In genomic region chr15:8281701-8282100, GRCm38 (mm10) we compare ENCODE assay signal across 15 mouse cellular contexts.
A peak's percentile ranks its signal among the peaks of the same experiment; 100 is the strongest.
DNase-seq lines count a peak whose midpoint lies in the region; ATAC-seq and TF ChIP-seq lines count a peak whose summit lies in the region.
"Had no signal": no experiment of that assay in that cellular context is flagged by ENCODE, and none has a peak within 500 bp of the region (broad histone marks: within the 10 kb centered on the region; RNA-seq: fewer than 3 reads in every experiment).

No protein-coding gene starts in this region.

- no peak for DNase-seq in frontal cortex, adult 2 months (ENCODE audit: extremely low spot score in 1 of 2, low spot score in 1 of 2)
- peak; percentile 25 for DNase-seq in brain, embryonic 14.5 days (ENCODE audit: low read depth)
- DNase-seq in cerebellum, adult 18-20 months = peak; percentile 36 to 38
- DNase-seq in cerebellum, postnatal 25 days = peak; percentile 56 to 58
- DNase-seq in adrenal gland, adult (ENCODE audit: inconsistent age in 2 of 2, low spot score in 1 of 2) = no peak
- no peak for DNase-seq in kidney, postnatal 25 days
- DNase-seq: adrenal gland, adult 2 months; gastrocnemius, postnatal 14 days; kidney, adult 11 months; liver, embryonic 13.5 days; lung, embryonic 14.5 days; lung, postnatal 4 days; spleen, adult 18-20 months; thymus, postnatal 36 days had no signal

- TF ChIP-seq POLR2A in brain, embryonic 14.5 days (IDR thresholded peaks at IDR 0.05; ENCODE audit: borderline replicate concordance, extremely low read depth, insufficient read depth, insufficient read length, poor library complexity, severe bottlenecking) = no peak

- ATAC-seq in frontal cortex, adult (ENCODE audit: low TSS enrichment) = 0 out of 2 replicates have a peak, but pooled peaks have one; percentile 34

- TF ChIP-seq CTCF in brain, embryonic 14.5 days (IDR thresholded peaks at IDR 0.05; ENCODE audit: borderline replicate concordance, extremely low read depth, insufficient read depth, insufficient read length) = no peak

Comparison
In these comparisons a context has a peak if more than half of its experiments do, and no peak if none do; other contexts are left out.
1. DNase-seq: peak in brain, embryonic 14.5 days (single experiment), cerebellum, adult 18-20 months (2 of 2) and cerebellum, postnatal 25 days (2 of 2); none in frontal cortex, adult 2 months (0 of 2), adrenal gland, adult (0 of 2) and kidney, postnatal 25 days (0 of 2).